Mouse (Mus musculus) lung, postnatal 0 days (tissue): ENCODE measurements around the gene Clcn6. TPM values are rescaled to one million over a fixed set of nuclear protein-coding genes. Genes with fewer than 3 reads are reported as not detected.

Source experiments
- ATAC-seq: fragments of 200-750 bp; cut with Nextera tagmentation; 2 replicates; pipeline ENCODE4 v1.8.0; 2017; ENCODE audit warnings: moderate library complexity
- DNase-seq: peaks from one replicate; pipeline ENCODE4 v3.0.0-alpha.2; 2016; ENCODE audit warnings: low spot score
- H3K27ac ChIP-seq: fragments of 300-500 bp; sonication (generic); 2 replicates; pipeline ENCODE4 v1.5.1; 2014; ENCODE audit warnings: antibody characterized with exemption, mild to moderate bottlenecking, low read length, mixed read lengths
- H3K27me3 ChIP-seq: fragments of 300-500 bp; sonication (generic); replicated peaks from 2 replicates; pipeline ENCODE4 v1.6.1; 2014; ENCODE audit warnings: low read length, mixed read lengths; ENCODE audit not compliant: insufficient read depth
- H3K36me3 ChIP-seq: fragments of 300-500 bp; sonication (generic); 2 replicates; pipeline ENCODE4 v1.6.1; 2014; ENCODE audit warnings: low read length, mixed read lengths; ENCODE audit not compliant: insufficient read depth
- H3K4me1 ChIP-seq: fragments of 300-500 bp; sonication (generic); 2 replicates; pipeline ENCODE4 v1.6.1; 2014; ENCODE audit warnings: antibody characterized with exemption, low read depth, low read length, mixed read lengths; ENCODE audit not compliant: insufficient read depth
- H3K4me2 ChIP-seq: fragments of 300-500 bp; sonication (generic); replicated peaks from 2 replicates; pipeline ENCODE4 v1.6.1; 2014; ENCODE audit warnings: low read depth, mild to moderate bottlenecking, low read length, moderate library complexity, mixed read lengths
- H3K4me3 ChIP-seq: fragments of 300-500 bp; sonication (generic); 2 replicates; pipeline ENCODE4 v1.5.1; 2014; ENCODE audit warnings: low read depth, low read length
- H3K9ac ChIP-seq: fragments of 300-500 bp; sonication (generic); replicated peaks from 2 replicates; pipeline ENCODE4 v1.6.1; 2014; ENCODE audit warnings: low read depth, mild to moderate bottlenecking
- H3K9me3 ChIP-seq: fragments of 300-500 bp; sonication (generic); 2 replicates; pipeline ENCODE4 v1.6.1; 2016; ENCODE audit warnings: low read length, mixed read lengths
- CTCF ChIP-seq: IDR thresholded peaks from 2 replicates; pipeline ENCODE4 v1.5.1; 2016; ENCODE audit warnings: antibody characterized with exemption, mild to moderate bottlenecking
- EP300 ChIP-seq: IDR thresholded peaks from 2 replicates; pipeline ENCODE4 v1.6.1; 2016; ENCODE audit warnings: antibody characterized with exemption, mild to moderate bottlenecking, control low read depth
- whole genome bisulfite sequencing: fragments of 180-500 bp; shearing (Covaris S2); extraction: QIAGEN DNeasy Blood & Tissue Kit; methylation state at CpG from one replicate; pipeline ENCODE4 v1.1.7; 2014; 5-methylcytosine and 5-hydroxymethylcytosine counted together
- polyA plus RNA-seq: library from polyadenylated mRNA; unstranded; fragments of >200 nt; fragmentation: Nextera tagmentation; extraction: Ambion mirVana; gene quantifications from 2 replicates; pipeline ENCODE4 v1.2.1, GENCODE M21; 2015

Gene Clcn6
- polyA plus RNA-seq, 1 experiment from 2014 or later: 4.1 TPM

DNA sequence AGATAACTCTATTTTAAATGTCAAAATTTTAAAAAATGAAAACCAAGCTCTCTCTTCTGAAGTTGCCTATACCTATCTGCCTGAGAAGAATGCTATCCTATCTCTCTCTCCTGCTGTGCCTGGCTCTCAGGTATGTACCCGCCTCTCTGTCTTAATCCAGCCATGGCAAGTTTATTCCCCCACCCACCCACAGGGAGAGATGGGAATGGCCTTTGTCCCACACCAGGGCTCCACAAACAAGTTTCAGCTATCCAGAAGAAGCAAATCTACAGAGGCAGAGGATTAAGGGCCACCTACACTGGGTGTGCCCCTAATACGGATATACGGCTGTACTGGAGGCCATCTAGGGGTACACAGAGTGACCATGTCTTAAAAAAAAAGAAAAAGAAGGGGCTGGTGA is 3.2 kb downstream of the Clcn6 start:
- WGBS: 90% methylated on average over 3 of the region's 3 CpGs
- H3K27me3 ChIP-seq: no peaks in the 10 kb centered on the region
- peaks cover 4% of the 10 kb centered on the region; the same call in 1 of the 2 replicates for H3K36me3 ChIP-seq
- no peaks in the 10 kb centered on the region for H3K9me3 ChIP-seq
- H3K4me1 ChIP-seq: peaks cover 8% of the 10 kb centered on the region; the same call in 1 of the 2 replicates
- no peak overlapping the region for H3K9ac ChIP-seq
- no peak overlapping the region for H3K27ac ChIP-seq
- H3K4me3 ChIP-seq: no peak overlapping the region
- no peak overlapping the region for H3K4me2 ChIP-seq
- DNase-seq (no peak), ATAC-seq (no peak)
- TF ChIP-seq CTCF: no peak
- no peak for TF ChIP-seq EP300

DNA sequence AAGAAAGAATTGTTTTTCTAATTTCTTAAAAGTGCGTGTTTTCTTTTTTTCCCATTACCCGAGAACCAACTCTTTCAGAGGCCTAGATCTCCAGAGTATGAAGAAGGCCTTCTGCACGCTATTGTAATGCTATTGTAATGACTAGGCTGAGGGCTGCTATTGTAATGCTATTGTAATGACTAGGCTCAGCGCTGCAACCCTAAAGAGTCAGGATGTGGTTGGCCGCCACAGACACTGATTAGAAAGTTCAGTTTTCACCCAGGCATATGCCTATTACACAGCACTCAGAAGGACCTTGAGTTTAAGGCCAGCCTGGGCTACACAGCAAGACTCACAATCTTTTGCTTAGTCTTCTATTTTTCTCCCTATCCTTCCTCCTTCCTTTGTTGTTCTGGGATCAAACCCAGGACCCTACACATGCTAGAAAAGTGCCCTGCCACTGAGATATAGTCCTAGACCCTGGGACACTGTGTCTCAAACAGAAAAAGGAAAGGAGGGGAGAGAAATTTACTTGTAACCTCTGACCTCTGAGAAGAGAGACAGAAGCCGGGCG is 4.7 kb downstream of the Clcn6 start:
- TF ChIP-seq EP300 (no peak), CTCF (no peak)
- H3K9ac ChIP-seq: no peak overlapping the region
- no peak overlapping the region for H3K4me2 ChIP-seq
- no peaks in the 10 kb centered on the region for H3K9me3 ChIP-seq
- ATAC-seq (no peak), DNase-seq (no peak)
- no peaks in the 10 kb centered on the region for H3K27me3 ChIP-seq
- no peaks in the 10 kb centered on the region for H3K4me1 ChIP-seq
- H3K27ac ChIP-seq: no peak overlapping the region
- WGBS: 83% methylated on average over 7 of the region's 7 CpGs
- H3K36me3 ChIP-seq: peaks cover 4% of the 10 kb centered on the region; the same call in 1 of the 2 replicates
- no peak overlapping the region for H3K4me3 ChIP-seq

- Histone ChIP-seq H3K4me2 (no peak overlapping the region), H3K9me3 (no peaks in the 10 kb centered on the region), H3K4me1 (no peaks in the 10 kb centered on the region), H3K36me3 (peaks cover 8% of the 10 kb centered on the region), H3K27me3 (no peaks in the 10 kb centered on the region), H3K27ac (no peak overlapping the region), H3K4me3 (no peak overlapping the region), H3K9ac (no peak overlapping the region)
- ATAC-seq: no peak
- DNase-seq: no peak
- 83% methylated on average over 5 of the region's 5 CpGs for WGBS
- TF ChIP-seq CTCF (no peak), EP300 (no peak)
Measured at GRCm38 (mm10) chr4:148030506-148030905, 8.1 kb downstream of the Clcn6 start.

GRCm38 (mm10) chr4:148029297-148029696 is 9.3 kb downstream of the Clcn6 start:
- TF ChIP-seq CTCF (no peak), EP300 (no peak)
- no peak overlapping the region for H3K4me3 ChIP-seq
- DNase-seq: no peak
- ATAC-seq: no peak
- 93% methylated on average over 7 of the region's 7 CpGs for WGBS
- H3K36me3 ChIP-seq: peaks cover 9% of the 10 kb centered on the region
- no peaks in the 10 kb centered on the region for H3K9me3 ChIP-seq
- H3K9ac ChIP-seq: no peak overlapping the region
- no peaks in the 10 kb centered on the region for H3K27me3 ChIP-seq
- H3K4me2 ChIP-seq: no peak overlapping the region
- H3K4me1 ChIP-seq: no peaks in the 10 kb centered on the region
- H3K27ac ChIP-seq: no peak overlapping the region

GRCm38 (mm10) chr4:148024003-148024402 is 14.6 kb downstream of the Clcn6 start:
- H3K27me3 ChIP-seq: no peaks in the 10 kb centered on the region
- DNase-seq: peak; percentile 51
- no peak overlapping the region for H3K27ac ChIP-seq
- H3K9ac ChIP-seq: no peak overlapping the region
- H3K9me3 ChIP-seq: no peaks in the 10 kb centered on the region
- TF ChIP-seq EP300: no peak
- TF ChIP-seq CTCF: no peak
- H3K4me1 ChIP-seq: no peaks in the 10 kb centered on the region
- H3K4me3 ChIP-seq: no peak overlapping the region
- ATAC-seq: peak; percentile 85
- 78% methylated on average over 3 of the region's 3 CpGs for WGBS
- peaks cover 35% of the 10 kb centered on the region for H3K36me3 ChIP-seq
- H3K4me2 ChIP-seq: no peak overlapping the region

- no peak for DNase-seq
- Histone ChIP-seq H3K9me3 (no peaks in the 10 kb centered on the region), H3K9ac (no peak overlapping the region), H3K27ac (no peak overlapping the region), H3K4me2 (no peak overlapping the region), H3K36me3 (peaks cover 53% of the 10 kb centered on the region), H3K4me1 (no peaks in the 10 kb centered on the region), H3K4me3 (no peak overlapping the region), H3K27me3 (no peaks in the 10 kb centered on the region)
- TF ChIP-seq EP300 (no peak), CTCF (no peak)
- 65% methylated on average over 2 of the region's 2 CpGs for WGBS
- no peak for ATAC-seq
Measured at GRCm38 (mm10) chr4:148018410-148018809, 20.2 kb downstream of the Clcn6 start.

- H3K9ac ChIP-seq: no peak overlapping the region
- no peak for ATAC-seq
- H3K4me1 ChIP-seq: no peaks in the 10 kb centered on the region
- H3K4me2 ChIP-seq: no peak overlapping the region
- H3K27ac ChIP-seq: no peak overlapping the region
- peaks cover 54% of the 10 kb centered on the region for H3K36me3 ChIP-seq
- no peak for DNase-seq
- no peak overlapping the region for H3K4me3 ChIP-seq
- no peaks in the 10 kb centered on the region for H3K9me3 ChIP-seq
- TF ChIP-seq CTCF (no peak), EP300 (no peak)
- no peaks in the 10 kb centered on the region for H3K27me3 ChIP-seq
- 77% methylated on average over 3 of the region's 3 CpGs for WGBS
Measured at GRCm38 (mm10) chr4:148016981-148017380, 21.6 kb downstream of the Clcn6 start.
